Mouse (Mus musculus) left cerebral cortex, adult 11 months (tissue): ENCODE data around the gene Rmdn2.

Experiments
- DNase-seq: peaks from one replicate; pipeline ENCODE4 v3.0.0; 2022; ENCODE audit warnings: low spot score

Gene Rmdn2

DNA sequence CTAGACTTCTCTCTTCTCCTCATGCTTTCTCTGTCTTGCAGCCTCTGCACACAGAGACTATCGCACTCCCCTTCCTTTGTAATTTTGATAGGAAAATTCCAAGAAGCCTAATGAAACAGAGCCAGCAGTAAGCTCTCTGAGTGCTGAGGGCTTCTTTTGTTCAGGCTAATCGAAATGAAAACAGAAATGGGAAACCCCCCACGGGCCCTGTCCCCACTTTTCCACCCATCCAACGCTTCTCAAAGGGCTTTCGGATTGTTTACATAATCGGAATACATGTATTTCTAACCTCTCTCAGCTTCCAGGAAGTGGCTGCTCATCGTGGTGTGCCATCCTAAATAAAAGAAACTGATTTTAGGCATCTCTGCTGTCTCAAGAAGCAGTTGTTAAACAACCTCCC, 96.5 kb downstream of the Rmdn2 start:
- no peak for DNase-seq

DNA sequence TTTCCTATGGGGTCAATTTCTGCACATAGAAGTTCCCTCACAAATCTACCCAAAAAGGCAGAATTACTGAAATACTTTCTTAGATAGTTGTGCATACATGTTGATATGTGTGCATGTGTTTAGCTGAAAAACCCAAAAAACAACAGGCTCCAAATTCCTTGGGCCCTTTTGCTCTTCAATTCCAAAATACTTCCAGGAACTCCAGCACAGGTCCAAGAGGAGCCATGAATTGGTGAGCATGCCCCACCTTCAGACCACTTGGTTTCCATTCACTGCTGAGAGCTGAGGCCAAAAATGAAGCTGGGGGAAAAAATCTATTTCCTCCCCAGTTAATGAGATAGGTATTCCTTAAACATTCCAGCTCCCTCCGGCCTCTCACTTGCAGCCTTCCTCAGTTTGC, 98.1 kb downstream of the Rmdn2 start:
- no peak for DNase-seq

DNA sequence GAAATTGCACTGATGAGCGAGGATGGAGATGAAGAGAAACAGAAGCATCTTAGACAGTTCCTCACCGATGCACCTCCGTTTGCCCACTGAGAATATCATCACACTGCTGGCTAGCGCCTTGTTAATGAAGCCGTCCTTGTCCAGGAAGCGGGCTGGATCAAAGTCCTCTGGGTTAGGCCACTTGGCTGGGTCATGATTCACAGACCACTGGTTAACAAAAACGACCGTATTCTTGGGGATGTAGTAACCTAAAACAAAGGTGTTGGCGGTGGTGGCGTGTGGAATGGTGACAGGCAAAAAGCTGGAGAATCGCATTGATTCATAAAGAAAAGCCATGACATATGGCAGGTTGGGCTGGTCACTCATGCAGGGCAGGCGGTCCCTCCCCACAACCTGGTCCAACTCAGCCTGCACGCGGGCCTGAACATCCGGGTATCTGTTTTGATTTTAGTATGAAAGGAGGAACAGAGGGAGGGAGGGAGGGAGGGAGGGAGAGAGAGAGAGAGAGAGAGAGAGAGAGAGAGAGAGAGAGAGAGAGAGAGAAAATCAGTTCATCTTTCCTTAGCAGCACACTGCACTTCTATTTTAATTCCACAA, 98.7 kb downstream of the Rmdn2 start:
- DNase-seq = no peak

DNA sequence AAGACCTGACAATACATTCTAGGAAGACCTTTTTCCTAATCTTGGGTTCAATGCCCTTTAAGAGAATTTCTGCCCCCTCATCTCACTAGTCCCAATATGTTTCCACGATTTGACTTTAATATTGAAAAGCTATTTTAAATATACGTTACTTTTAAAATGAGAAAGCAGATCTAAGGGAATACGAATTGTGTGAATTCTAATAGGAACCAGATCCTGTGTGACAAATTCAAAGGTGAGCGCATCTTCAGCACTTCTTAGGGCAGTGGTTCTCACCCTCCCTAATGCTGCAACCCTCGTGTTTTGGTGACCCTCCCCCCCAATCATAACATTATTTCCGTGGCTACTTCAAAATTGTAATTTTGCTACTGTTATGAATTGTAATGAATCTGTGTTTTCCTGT, 100.3 kb downstream of the Rmdn2 start:
- DNase-seq = no peak

DNA sequence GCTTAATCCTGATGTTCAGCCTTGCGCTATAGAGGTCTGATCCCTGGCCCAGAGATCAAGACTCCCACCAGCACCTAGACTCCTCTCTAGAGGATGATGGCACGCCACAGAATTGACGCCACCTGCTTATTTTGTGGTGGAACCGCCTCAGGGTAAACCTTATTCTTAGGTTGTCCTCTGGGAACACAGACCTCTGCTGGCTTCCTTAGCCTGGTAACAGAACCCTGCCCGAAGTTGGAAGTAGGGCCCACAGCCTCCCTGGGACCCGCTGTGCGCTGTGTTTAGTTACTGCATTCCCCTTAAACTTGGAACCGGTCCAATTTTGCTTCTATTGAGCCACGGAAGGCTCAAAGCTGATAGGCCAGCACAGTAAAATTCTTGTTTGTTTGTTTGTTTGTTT, 100.9 kb downstream of the Rmdn2 start:
- no peak for DNase-seq

DNA sequence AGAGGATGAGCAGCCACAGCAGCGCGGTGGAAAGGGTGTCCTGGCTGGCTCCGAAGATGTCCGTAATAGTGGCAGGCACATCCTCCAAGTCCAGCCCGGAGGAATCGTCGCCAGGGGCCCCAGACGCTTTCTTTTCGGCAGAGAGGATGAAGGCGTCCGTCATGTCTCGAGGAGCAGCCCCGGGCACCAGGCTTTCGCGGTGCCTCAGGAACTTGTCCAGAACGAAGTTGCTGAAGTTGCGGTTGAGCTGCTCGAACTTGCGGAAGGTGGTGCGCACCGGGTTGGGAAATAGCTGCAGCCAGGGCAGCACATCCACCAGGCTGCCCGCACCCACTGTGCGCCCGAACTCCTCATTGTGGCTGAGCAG, 101.6 kb downstream of the Rmdn2 start:
- DNase-seq = no peak

DNA sequence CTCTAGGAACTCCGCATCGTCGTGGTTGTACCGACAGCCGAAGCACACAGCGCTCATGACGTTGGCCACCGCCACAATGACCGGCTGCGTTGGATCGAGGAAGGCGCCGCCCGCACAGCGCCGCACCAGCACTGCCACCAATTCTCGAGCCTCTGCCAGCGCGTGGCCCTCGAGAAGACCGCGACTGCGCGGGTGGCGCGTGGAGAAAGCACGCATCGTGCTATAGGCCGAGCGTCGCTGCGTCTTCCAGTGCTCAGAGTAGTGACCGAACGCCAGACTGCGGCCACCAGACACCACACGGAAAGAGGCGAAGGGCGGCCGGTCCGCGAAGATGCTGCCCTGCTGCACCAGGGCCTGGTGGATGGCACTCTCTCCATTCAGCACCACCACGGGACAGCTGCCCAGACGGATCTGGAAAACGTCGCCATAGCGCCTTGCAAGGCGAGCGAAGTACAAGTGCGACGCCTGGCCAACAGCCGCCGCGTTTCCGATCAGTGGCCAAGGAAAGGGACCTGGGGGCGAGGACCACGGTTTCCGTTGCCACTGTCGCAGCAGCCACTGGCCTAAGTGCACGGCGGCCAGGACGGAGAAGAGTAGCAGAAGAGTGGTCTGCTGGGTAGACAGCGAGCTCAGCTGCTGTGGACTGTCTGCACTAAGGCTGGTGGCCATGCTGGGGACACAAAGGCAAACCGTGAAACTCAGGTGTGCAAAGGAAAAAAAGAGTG, 102.1 kb downstream of the Rmdn2 start:
- no peak for DNase-seq

DNA sequence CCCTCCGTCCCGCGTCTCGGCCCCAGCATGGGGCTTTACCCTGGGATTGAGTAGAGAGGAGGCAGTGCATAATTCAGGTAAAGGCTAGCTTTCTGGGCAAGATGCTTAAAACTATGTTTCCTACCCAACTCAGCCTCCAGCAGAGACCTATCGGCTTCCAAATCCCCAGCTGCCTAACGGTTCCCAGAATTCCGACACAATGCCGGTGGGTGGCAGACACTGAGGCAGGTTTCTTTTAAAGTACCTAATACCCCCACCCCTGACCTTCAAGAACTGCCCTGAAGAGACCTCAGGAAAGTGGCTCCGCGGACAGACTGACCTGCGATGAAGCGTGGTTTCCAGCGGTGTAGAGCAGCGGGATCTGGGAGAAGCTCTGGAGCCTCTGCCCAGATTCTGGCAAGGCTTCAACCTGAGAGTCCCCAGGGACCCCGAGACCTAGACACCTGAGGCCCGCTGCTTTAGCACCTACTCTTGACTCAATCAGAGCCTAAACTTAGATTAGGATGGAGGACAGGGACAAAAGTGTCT, 102.8 kb downstream of the Rmdn2 start:
- DNase-seq = no peak

DNA sequence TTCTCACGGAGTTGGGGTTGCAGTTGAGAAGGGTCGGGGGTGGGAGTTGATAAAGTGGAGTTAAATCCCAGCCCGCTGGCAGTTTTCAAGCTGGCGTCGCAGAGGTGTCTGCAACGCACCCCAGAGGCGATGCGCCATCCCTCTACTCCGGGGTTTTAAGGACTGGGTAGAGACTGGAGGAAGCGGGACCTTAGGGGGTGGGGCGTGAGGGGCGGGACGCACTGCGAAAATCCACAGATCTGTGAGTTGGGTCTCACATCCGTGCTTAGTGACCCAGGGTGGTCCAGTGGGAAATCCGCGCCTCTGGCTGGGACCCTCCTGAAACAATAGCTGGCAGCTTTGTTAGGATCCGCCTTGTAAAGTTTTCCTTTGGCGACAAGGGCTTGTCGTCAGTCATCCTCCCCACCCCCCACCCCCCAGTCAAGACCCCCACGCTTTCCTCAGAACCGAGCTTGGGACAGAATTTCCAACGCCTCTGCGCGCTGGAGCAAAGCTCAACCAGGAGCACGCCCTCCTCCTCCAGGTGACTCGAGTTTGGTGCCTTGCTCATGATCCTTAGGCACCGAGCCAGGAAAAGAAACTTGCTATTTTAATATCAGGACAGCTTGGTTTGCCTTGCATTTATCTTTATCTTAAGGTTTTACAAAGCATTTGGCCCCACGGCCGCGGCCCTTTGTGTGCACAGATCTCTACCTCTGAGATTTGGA, 103.4 kb downstream of the Rmdn2 start, which contains the start of gene Cyp1b1:
Gene Cyp1b1 (minus strand): TSS at position 131 of the 707 bp plus-strand sequence.
- peak; percentile 16 for DNase-seq

DNA sequence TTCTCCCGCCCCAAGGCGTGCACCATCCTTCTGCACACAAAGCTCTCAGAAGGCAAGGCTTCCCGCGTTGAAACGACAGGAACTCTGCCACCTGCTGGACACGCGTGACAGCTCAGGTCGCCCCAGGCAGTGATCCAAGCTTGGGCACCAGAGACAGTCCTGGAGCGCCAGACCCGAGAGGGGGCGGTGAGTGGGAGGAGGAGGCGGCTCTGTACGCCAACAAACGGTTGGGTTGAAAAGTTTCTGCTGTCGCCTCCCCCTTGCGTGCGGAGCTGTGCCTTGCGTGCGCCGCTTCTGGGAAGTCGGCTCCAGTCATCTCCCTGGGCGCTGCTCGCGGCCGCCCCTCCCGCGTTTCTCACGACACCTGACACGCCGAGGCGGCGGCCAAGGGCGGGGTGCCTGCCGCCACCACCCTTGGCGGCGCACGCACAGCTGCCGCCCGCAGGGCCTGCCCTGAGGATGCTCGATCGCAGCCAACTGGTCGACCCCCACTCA, 104.0 kb downstream of the Rmdn2 start:
- DNase-seq = peak; percentile 68

DNA sequence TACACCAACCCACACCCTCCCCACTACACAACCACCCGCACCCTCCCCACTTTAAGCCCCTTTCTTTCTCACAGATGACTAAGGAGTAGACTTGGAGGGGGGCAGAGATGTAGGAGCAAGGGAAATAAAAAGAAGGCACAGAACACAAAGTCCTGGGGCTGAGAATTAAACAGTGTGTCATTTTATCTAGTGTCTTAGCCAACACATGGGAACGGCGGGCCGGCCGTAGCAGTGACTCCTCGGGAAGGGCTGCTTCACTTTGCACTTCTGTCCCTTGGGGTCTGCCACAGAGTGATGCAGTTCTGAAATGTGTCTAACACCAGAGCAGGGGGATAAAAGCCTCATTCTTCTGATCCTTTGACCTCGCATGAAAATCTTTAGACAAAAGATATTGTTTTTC, 109.0 kb downstream of the Rmdn2 start:
- DNase-seq = no peak

DNA sequence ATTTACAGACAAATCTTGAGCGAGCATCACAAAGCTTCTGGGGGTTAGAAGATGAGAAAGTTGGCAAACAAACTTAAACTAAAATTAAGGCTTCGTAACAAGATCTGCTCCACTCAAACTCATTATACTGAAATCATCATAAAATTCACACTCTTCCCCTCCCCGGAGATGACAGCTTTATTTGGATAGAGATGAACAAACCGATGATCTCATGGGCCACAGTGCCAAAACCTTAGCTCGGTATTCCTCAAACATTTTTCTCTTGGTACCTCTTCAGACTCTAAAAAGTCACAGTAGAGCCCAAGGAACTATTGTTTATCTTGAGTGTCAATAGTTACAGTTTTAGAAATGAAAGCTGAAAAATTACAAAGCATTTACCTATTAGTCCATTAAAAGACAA, 115.0 kb downstream of the Rmdn2 start:
- no peak for DNase-seq

DNA sequence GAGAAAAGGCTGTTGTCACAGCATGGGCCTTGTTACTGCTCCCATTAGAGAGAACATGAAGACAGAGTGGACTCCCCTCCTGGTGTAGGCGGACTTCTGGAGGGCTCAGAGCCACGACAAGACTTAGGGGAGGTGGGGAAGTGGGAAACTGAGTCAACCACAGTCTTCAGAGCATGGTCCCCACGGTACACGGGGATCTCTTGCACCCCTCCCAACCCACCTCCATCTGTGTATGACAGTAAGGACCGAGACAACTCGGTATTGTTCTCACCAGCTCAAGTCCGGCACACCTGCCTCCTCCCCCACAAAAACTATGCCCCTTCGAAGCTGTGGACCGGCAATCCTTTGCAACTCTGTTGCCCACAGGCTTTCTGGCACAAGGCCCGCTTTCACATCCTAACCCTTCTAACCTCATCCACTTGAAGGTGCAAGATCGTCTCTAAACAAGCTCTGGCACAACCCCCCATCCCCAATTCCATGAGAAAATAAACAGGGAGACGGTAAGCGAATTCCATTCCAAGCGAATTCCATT, 116.5 kb downstream of the Rmdn2 start:
- no peak for DNase-seq

DNA sequence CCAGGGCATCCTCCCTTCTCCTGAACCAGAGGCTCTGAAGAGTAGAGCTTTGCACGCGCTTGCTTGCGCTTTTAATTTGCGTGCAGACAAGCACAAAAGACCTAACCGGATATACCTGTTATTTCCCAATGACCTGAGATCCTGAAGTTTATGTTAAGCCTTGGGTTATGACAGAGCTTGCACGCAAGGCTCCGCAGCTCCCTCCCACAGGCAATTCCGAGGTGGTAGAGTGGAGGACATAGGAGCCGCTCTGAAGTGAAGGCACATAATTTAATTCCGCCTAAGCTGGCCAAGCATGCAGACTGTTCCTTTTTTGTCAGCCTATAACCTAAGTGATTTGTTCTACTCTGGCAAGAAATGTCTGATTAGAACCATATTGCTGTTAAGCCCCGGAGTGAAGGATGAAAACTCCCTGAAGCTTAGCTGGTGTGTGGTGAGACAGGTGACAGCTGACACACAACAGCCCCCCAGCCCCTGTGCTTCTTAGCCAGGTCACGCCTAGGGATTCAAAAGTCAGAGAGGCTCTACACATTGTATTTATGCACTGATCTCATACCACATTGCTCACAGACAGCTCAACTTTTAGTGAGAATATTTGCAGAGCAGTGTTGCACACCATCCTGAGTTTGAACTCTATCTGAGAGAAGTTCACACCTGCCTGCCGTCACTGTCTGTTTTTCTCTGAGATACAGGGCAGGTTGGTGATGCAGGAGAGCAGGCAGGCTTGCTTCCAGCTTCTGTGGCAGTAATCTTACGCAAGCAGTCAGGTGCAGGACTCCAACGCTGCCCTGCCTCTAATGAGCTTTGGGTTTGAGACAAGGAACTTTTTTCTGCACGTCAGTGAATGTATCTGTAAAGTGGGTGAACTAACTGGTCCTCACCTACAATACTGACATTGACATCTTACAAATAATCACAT, 117.2 kb downstream of the Rmdn2 start:
- DNase-seq = no peak

DNA sequence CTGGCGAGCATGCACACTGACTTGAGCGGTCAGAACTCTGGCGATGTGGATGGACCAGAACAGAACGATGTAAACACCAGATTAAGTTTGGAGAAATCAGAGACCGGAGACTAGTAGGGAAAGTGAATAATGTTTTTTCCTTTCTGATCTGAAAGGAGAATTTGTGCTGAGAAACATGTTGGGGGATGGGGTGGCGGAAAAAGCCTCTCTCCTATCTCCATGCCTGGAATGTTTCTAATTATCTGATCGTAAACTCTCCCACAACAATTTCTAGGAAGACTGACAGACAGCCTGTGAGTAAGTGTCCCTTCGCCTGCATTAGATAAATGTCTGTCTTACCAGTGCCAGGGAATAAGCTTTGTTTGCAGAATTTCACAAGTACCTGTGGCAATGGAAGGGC, 119.3 kb downstream of the Rmdn2 start:
- no peak for DNase-seq

DNA sequence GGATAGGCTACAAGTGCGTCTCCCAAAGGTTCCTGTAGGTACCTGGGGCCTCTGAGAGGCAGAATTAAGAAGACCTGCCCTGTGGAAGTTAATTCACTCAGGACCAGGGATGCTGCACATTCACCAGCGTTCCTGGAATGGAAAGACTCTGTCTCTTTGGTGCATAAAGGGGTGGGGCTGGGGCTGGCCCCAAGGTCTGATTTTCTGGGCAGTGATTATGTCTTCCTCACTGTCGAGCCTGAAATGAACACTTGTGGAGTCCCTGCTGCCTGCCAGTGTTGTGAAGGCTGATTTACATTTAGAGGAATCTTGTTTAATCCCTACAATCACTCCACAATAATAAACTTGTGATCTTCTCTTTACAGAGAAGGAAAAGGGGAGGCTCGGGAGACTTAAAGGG, 121.4 kb downstream of the Rmdn2 start:
- no peak for DNase-seq

DNA sequence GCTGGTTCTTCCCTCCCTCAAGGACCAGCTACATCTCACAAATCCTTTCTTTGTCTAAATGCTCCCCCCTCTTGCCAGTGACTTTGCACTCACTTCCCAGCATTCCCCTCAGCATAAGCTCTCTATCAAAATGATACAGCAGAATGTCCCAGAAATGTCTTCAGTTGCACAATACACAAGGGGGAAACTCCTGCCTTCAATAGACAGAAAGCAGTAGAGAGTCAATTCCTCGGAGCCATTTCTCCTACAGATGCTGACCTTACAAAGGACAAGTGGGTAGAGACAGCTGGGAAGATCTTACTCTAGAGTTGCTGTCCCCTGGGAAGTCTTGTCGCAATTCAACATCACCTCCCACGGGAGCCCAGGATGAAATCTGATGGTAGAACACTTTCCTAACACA, 125.9 kb downstream of the Rmdn2 start:
- no peak for DNase-seq

DNA sequence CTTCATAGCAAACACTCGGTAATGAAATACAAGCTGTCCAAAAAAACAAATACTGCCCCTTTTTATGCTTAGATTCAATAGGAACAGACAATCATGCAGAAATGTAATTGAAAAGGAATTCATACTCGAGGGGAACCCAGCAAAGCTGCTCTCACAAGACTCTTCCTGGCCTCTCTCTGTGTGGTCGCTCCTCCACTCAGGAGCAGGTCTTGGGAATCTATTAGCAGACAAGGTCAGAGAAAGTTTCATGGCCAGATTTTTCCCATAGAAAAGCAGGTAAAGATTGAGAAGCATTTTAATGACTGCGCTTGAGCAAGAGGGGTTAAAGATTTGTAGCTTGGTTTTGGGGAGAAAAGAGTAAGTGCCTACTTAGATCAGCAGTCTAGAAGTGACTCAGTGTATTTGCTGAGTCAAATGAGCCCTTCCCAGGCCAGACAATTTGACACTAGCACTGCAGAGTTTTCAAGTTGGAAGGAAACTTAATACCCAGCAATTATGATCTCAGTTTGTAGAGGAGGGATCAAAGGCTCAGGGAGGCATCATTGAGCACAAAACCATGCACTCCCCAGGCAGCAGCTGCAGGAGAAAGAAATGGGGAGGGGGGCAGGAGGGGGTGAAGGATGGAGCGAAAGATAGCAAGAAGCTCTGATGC, 127.3 kb downstream of the Rmdn2 start:
- no peak for DNase-seq

DNA sequence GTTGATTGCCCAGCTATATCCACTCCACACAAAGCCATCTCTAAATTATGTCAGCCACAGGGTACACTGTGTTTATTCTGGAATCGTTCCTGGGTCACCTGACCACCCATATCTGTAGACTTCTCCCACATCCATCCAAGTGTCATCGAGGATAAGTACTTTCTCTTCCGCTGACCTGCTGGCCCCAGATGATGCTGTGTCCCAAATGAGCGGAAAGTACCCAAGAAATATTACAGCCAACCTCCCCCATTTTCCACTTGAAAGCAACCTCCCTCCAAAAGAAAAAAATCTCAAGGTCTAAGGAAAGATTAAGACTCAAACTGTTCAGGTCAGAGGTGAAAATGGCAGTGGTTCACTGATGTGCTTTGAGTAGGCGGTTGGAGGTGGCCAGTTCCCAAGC, 131.0 kb downstream of the Rmdn2 start:
- no peak for DNase-seq
